Mouse (Mus musculus): ENCODE measurements around the gene Cntrob. TPM values are rescaled to one million over a fixed set of nuclear protein-coding genes. Genes with fewer than 3 reads are reported as not detected.
A peak's percentile ranks its signal among the peaks of the same experiment; 100 is the strongest.

The Cntrob gene
- polyA plus RNA-seq, 1 experiment = 4.9 TPM

DNA sequence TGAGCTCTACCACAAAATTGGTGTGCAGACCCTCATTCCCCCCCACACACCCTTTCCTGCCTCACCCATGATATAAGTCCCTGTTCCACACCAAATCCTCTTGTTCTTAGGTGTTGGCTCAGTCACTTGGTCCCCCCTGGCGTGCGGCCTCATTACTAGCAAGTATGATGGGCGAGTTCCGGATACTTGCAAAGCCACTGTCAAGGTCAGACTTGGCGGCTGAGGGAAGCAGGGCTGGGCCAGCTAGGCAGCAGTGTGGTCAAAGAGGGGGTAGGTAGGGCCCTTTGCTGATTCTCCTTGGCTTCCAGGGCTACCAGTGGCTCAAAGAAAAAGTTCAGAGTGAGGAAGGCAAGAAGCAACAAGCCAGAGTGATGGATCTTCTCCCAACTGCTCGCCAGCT lies 7.6 kb upstream of the Cntrob start:
- no peak overlapping the region for H3K4me3 ChIP-seq (replicated peaks)
- TF ChIP-seq GATA1 (IDR thresholded peaks at IDR 0.05; ENCODE audit: low read length) = no peak
- TF ChIP-seq TAL1 (IDR thresholded peaks at IDR 0.05; ENCODE audit: low read length) = no peak
- no peaks in the 10 kb centered on the region for H3K9me3 ChIP-seq (ENCODE audit: control insufficient read depth, low read length)
- H3K4me1 ChIP-seq (ENCODE audit: control insufficient read depth) = peaks cover 36% of the 10 kb centered on the region
- H3K36me3 ChIP-seq (ENCODE audit: control insufficient read depth) = no peaks in the 10 kb centered on the region
- peaks cover 66% of the 10 kb centered on the region for H3K27me3 ChIP-seq (ENCODE audit: control insufficient read depth)

DNA sequence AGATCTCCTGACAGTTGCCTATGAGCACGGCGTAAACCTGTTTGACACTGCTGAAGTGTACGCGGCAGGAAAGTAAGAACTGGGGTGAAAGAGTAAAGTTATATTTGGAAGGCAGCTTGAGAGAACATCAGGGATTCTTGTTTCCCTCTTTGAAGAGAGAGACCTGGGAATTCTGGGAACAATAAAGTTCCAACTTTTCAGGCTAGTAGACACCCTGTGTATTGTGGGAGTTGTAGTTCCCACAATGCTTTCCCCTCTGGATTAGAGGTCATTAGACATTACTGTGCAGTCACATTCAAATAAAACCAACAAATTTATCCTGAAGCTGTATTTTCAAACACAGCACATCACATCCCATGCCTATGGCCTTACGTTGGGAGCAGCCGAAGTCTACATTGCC lies 4.9 kb upstream of the Cntrob start:
- Histone ChIP-seq H3K36me3 (ENCODE audit: control insufficient read depth) (peaks cover 3% of the 10 kb centered on the region), H3K4me3 (replicated peaks) (no peak overlapping the region), H3K27me3 (ENCODE audit: control insufficient read depth) (peaks cover 68% of the 10 kb centered on the region), H3K9me3 (ENCODE audit: control insufficient read depth, low read length) (no peaks in the 10 kb centered on the region), H3K4me1 (ENCODE audit: control insufficient read depth) (peaks cover 45% of the 10 kb centered on the region)
- TF ChIP-seq GATA1 (IDR thresholded peaks at IDR 0.05; ENCODE audit: low read length) (no peak), TAL1 (IDR thresholded peaks at IDR 0.05; ENCODE audit: low read length) (no peak)

- no peak for TF ChIP-seq GATA1 (IDR thresholded peaks at IDR 0.05; ENCODE audit: low read length)
- TF ChIP-seq TAL1 (IDR thresholded peaks at IDR 0.05; ENCODE audit: low read length) = no peak
- Histone ChIP-seq H3K4me3 (replicated peaks) (no peak overlapping the region), H3K27me3 (ENCODE audit: control insufficient read depth) (peaks cover 64% of the 10 kb centered on the region), H3K9me3 (ENCODE audit: control insufficient read depth, low read length) (no peaks in the 10 kb centered on the region), H3K4me1 (ENCODE audit: control insufficient read depth) (peaks cover 47% of the 10 kb centered on the region), H3K36me3 (ENCODE audit: control insufficient read depth) (peaks cover 3% of the 10 kb centered on the region)
These were observed 4.1 kb upstream of the Cntrob start for GRCm38 (mm10) chr11:69327648-69328047.

- H3K27me3 ChIP-seq (ENCODE audit: control insufficient read depth) = peaks cover 61% of the 10 kb centered on the region
- no peak overlapping the region for H3K4me3 ChIP-seq (replicated peaks)
- H3K36me3 ChIP-seq (ENCODE audit: control insufficient read depth) = peaks cover 3% of the 10 kb centered on the region
- peaks cover 49% of the 10 kb centered on the region for H3K4me1 ChIP-seq (ENCODE audit: control insufficient read depth)
- no peaks in the 10 kb centered on the region for H3K9me3 ChIP-seq (ENCODE audit: control insufficient read depth, low read length)
- TF ChIP-seq TAL1 (IDR thresholded peaks at IDR 0.05; ENCODE audit: low read length) = no peak
- no peak for TF ChIP-seq GATA1 (IDR thresholded peaks at IDR 0.05; ENCODE audit: low read length)
These were observed 3.5 kb upstream of the Cntrob start for GRCm38 (mm10) chr11:69327157-69327442.

- Histone ChIP-seq H3K9me3 (ENCODE audit: control insufficient read depth, low read length) (no peaks in the 10 kb centered on the region), H3K4me3 (replicated peaks) (peak overlapping the region; percentile 55), H3K27me3 (ENCODE audit: control insufficient read depth) (peaks cover 56% of the 10 kb centered on the region), H3K36me3 (ENCODE audit: control insufficient read depth) (peaks cover 6% of the 10 kb centered on the region), H3K4me1 (ENCODE audit: control insufficient read depth) (peaks cover 49% of the 10 kb centered on the region)
- TF ChIP-seq GATA1 (IDR thresholded peaks at IDR 0.05; ENCODE audit: low read length) (no peak), TAL1 (IDR thresholded peaks at IDR 0.05; ENCODE audit: low read length) (no peak)
These were observed 3.0 kb upstream of the Cntrob start for GRCm38 (mm10) chr11:69326408-69327156.

GRCm38 (mm10) chr11:69325628-69326407 lies 2.2 kb upstream of the Cntrob start, which contains the start of gene Kcnab3:
TSS of gene Kcnab3 (plus strand) at chr11:69326258.
- H3K27me3 ChIP-seq (ENCODE audit: control insufficient read depth) = peaks cover 49% of the 10 kb centered on the region
- peaks cover 51% of the 10 kb centered on the region for H3K4me1 ChIP-seq (ENCODE audit: control insufficient read depth)
- TF ChIP-seq GATA1 (IDR thresholded peaks at IDR 0.05; ENCODE audit: low read length) (no peak), TAL1 (IDR thresholded peaks at IDR 0.05; ENCODE audit: low read length) (no peak)
- peaks cover 12% of the 10 kb centered on the region for H3K36me3 ChIP-seq (ENCODE audit: control insufficient read depth)
- peak within 1 kb of the TSS; percentile 77 for H3K4me3 ChIP-seq (replicated peaks)
- no peaks in the 10 kb centered on the region for H3K9me3 ChIP-seq (ENCODE audit: control insufficient read depth, low read length)

GRCm38 (mm10) chr11:69324749-69325148 lies 1.2 kb upstream of the Cntrob start:
- Histone ChIP-seq H3K9me3 (ENCODE audit: control insufficient read depth, low read length) (no peaks in the 10 kb centered on the region), H3K27me3 (ENCODE audit: control insufficient read depth) (peaks cover 38% of the 10 kb centered on the region), H3K4me3 (replicated peaks) (peak overlapping the region; percentile 77), H3K4me1 (ENCODE audit: control insufficient read depth) (peaks cover 51% of the 10 kb centered on the region), H3K36me3 (ENCODE audit: control insufficient read depth) (peaks cover 21% of the 10 kb centered on the region)
- TF ChIP-seq TAL1 (IDR thresholded peaks at IDR 0.05; ENCODE audit: low read length) = no peak
- no peak for TF ChIP-seq GATA1 (IDR thresholded peaks at IDR 0.05; ENCODE audit: low read length)

DNA sequence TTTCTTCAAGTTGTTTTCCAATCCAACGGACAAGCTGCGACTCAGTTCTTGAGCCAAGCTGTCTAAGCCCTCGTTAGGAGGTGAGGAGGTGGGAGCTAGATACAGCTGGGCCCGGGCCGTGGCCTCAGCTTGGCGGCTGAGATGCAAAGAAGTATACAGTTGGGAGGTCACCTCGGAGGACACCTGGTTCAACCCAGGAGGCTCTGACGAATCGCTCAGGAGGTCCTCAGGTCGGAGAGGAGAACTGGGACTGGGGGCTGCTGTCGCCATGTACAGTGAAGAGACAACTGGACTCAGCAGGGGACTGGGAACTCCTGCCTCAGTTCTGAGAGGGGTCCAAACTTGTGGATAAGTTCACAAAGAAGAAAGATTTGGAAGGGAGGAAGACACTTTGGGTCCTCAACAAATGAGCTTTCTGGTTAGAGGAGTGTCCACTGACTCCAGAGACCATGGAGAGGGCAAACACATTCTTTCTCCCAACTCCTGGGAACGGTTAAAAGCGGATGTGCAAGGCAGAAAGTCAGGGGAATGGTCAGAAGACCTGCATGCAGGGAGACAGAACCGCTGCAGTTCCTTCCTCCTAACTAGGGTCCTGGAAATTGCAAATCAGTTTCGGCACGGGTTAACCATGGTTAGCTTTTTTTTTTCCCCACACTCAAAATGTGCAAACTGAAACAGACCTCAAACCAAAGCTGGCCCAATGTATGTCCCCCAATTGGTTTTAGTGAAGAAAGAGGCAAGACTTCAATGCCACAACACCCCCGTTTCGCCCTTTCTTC lies 693 bp downstream of the Cntrob start:
- H3K9me3 ChIP-seq (ENCODE audit: control insufficient read depth, low read length) = no peaks in the 10 kb centered on the region
- H3K27me3 ChIP-seq (ENCODE audit: control insufficient read depth) = peaks cover 19% of the 10 kb centered on the region
- TF ChIP-seq TAL1 (IDR thresholded peaks at IDR 0.05; ENCODE audit: low read length) (no peak), GATA1 (IDR thresholded peaks at IDR 0.05; ENCODE audit: low read length) (no peak)
- H3K36me3 ChIP-seq (ENCODE audit: control insufficient read depth) = peaks cover 40% of the 10 kb centered on the region
- H3K4me1 ChIP-seq (ENCODE audit: control insufficient read depth) = peaks cover 51% of the 10 kb centered on the region
- peak overlapping the region; percentile 77 for H3K4me3 ChIP-seq (replicated peaks)

GRCm38 (mm10) chr11:69322010-69322409 lies 1.6 kb downstream of the Cntrob start:
- peak overlapping the region; percentile 77 for H3K4me3 ChIP-seq (replicated peaks)
- H3K27me3 ChIP-seq (ENCODE audit: control insufficient read depth) = peaks cover 10% of the 10 kb centered on the region
- H3K36me3 ChIP-seq (ENCODE audit: control insufficient read depth) = peaks cover 48% of the 10 kb centered on the region
- peaks cover 49% of the 10 kb centered on the region for H3K4me1 ChIP-seq (ENCODE audit: control insufficient read depth)
- H3K9me3 ChIP-seq (ENCODE audit: control insufficient read depth, low read length) = no peaks in the 10 kb centered on the region
- TF ChIP-seq GATA1 (IDR thresholded peaks at IDR 0.05; ENCODE audit: low read length) (no peak), TAL1 (IDR thresholded peaks at IDR 0.05; ENCODE audit: low read length) (no peak)

All from erythroblast, embryonic 14.5 days (primary cell).